Mouse (Mus musculus): ENCODE data around the gene Klhdc8a.
A peak's percentile ranks its signal among the peaks of the same experiment; 100 is the strongest.

The Klhdc8a gene

GRCm38 (mm10) chr1:132346951-132347350 is 48.5 kb downstream of the Klhdc8a start:
- DNase-seq: peak; percentile 13

GRCm38 (mm10) chr1:132348401-132348800 is 50.0 kb downstream of the Klhdc8a start:
- DNase-seq: no peak

- DNase-seq: peak; percentile 70
These were observed 50.6 kb downstream of the Klhdc8a start for GRCm38 (mm10) chr1:132349049-132349448.

GRCm38 (mm10) chr1:132349601-132350000 is 51.2 kb downstream of the Klhdc8a start:
- DNase-seq: peak; percentile 64

GRCm38 (mm10) chr1:132351058-132351457 is 52.6 kb downstream of the Klhdc8a start:
- DNase-seq: no peak

GRCm38 (mm10) chr1:132353389-132353788 is 55.0 kb downstream of the Klhdc8a start:
- no peak for DNase-seq

- DNase-seq: no peak
These were observed 55.8 kb downstream of the Klhdc8a start for GRCm38 (mm10) chr1:132354234-132354633.

- DNase-seq: peak; percentile 96
These were observed 56.8 kb downstream of the Klhdc8a start for GRCm38 (mm10) chr1:132355162-132355601.

GRCm38 (mm10) chr1:132355841-132356242 is 57.4 kb downstream of the Klhdc8a start:
- DNase-seq: peak; percentile 95

GRCm38 (mm10) chr1:132356841-132357240 is 58.4 kb downstream of the Klhdc8a start:
- DNase-seq: no peak
